Mouse (Mus musculus) kidney, postnatal 36 days (tissue): Measurements from ENCODE around the gene Sdhaf1.
A peak's percentile ranks its signal among the peaks of the same experiment; 100 is the strongest.

Experiments
- DNase-seq, 2 experiments: peaks; one replicate each; pipeline ENCODE4 v3.0.0; 2021 to 2022; ENCODE audit warnings: mixed read lengths in 2 of 2

Gene Sdhaf1

GRCm38 (mm10) chr7:30291215-30292131 is 32.2 kb downstream of the Sdhaf1 start, which contains the start of gene Clip3:
Clip3 (plus strand) TSS chr7:30291728.
- DNase-seq, result peak in 1 of 2 experiments; percentile 63

- DNase-seq, result no peak
These were observed 33.8 kb downstream of the Sdhaf1 start for GRCm38 (mm10) chr7:30289714-30290399.

GRCm38 (mm10) chr7:30289071-30289713 is 34.5 kb downstream of the Sdhaf1 start:
- DNase-seq, result no peak

- no peak for DNase-seq
These were observed 35.6 kb downstream of the Sdhaf1 start for GRCm38 (mm10) chr7:30288046-30288445.

GRCm38 (mm10) chr7:30286701-30287410 is 36.8 kb downstream of the Sdhaf1 start:
- peak; percentile 49 to 53 for DNase-seq

- DNase-seq, result no peak
These were observed 41.0 kb downstream of the Sdhaf1 start for GRCm38 (mm10) chr7:30282740-30283139.

GRCm38 (mm10) chr7:30281522-30281921 is 42.2 kb downstream of the Sdhaf1 start:
- no peak for DNase-seq

- peak; percentile 86 to 91 for DNase-seq
These were observed 43.0 kb downstream of the Sdhaf1 start for GRCm38 (mm10) chr7:30280670-30281138.

- peak; percentile 94 to 95 for DNase-seq
These were observed 43.6 kb downstream of the Sdhaf1 start, which contains the start of the genes Thap8 and Wdr62 for GRCm38 (mm10) chr7:30279951-30280669. Thap8 (plus strand) TSS chr7:30280094. Wdr62 (minus strand) TSS chr7:30280419.

GRCm38 (mm10) chr7:30279536-30279935 is 44.2 kb downstream of the Sdhaf1 start:
- DNase-seq, result peak in 1 of 2 experiments; percentile 20

- DNase-seq, result peak in 1 of 2 experiments; percentile 18
These were observed 44.8 kb downstream of the Sdhaf1 start for GRCm38 (mm10) chr7:30278911-30279310.

GRCm38 (mm10) chr7:30274383-30274782 is 49.3 kb downstream of the Sdhaf1 start:
- no peak for DNase-seq
